Mouse (Mus musculus) neural tube, embryonic 13.5 days (tissue): Measurements from ENCODE around the gene Zcchc2. TPM values are rescaled to one million over a fixed set of nuclear protein-coding genes. Genes with fewer than 3 reads are reported as not detected.

ENCODE experiments used
- ATAC-seq: fragments of 200-750 bp; cut with Nextera tagmentation; 2 replicates; pipeline ENCODE4 v1.8.0; 2017; ENCODE audit warnings: low read depth, mild to moderate bottlenecking, moderate TSS enrichment, moderate library complexity
- H3K27ac ChIP-seq: fragments of 300-500 bp; sonication (generic); replicated peaks from 2 replicates; pipeline ENCODE4 v1.5.1; 2015; ENCODE audit warnings: moderate library complexity, mild to moderate bottlenecking, inconsistent platforms
- H3K27me3 ChIP-seq: fragments of 300-500 bp; sonication (generic); 2 replicates; pipeline ENCODE4 v1.6.1; 2015; ENCODE audit warnings: mild to moderate bottlenecking, inconsistent platforms
- H3K36me3 ChIP-seq: fragments of 300-500 bp; sonication (generic); 2 replicates; pipeline ENCODE4 v1.6.1; 2015; ENCODE audit warnings: mild to moderate bottlenecking, inconsistent platforms
- H3K4me1 ChIP-seq: fragments of 300-500 bp; sonication (generic); replicated peaks from 2 replicates; pipeline ENCODE4 v1.6.1; 2015; ENCODE audit warnings: inconsistent platforms
- H3K4me2 ChIP-seq: fragments of 300-500 bp; sonication (generic); 2 replicates; pipeline ENCODE4 v1.6.1; 2015; ENCODE audit warnings: inconsistent platforms, mild to moderate bottlenecking, moderate library complexity
- H3K4me3 ChIP-seq: fragments of 300-500 bp; sonication (generic); 2 replicates; pipeline ENCODE4 v1.5.1; 2015; ENCODE audit warnings: mild to moderate bottlenecking, inconsistent platforms
- H3K9ac ChIP-seq: fragments of 300-500 bp; sonication (generic); 2 replicates; pipeline ENCODE4 v1.6.1; 2015; ENCODE audit warnings: moderate library complexity, mild to moderate bottlenecking, inconsistent platforms
- H3K9me3 ChIP-seq: fragments of 300-500 bp; sonication (generic); 2 replicates; pipeline ENCODE4 v1.6.1; 2016; ENCODE audit warnings: inconsistent platforms
- WGBS: fragments of 180-500 bp; shearing (Covaris S2); methylation state at CpG from one replicate; pipeline ENCODE4 v1.1.7; 2015; 5-methylcytosine and 5-hydroxymethylcytosine counted together
- polyA plus RNA-seq: library from polyadenylated mRNA; unstranded; fragments of >200 nt; fragmentation: Nextera tagmentation; extraction: Ambion mirVana; gene quantifications from 2 replicates; pipeline ENCODE4 v1.2.1, GENCODE M21; 2015

Gene Zcchc2
- polyA plus RNA-seq, 1 experiment from 2014 or later = 1.7 TPM

- Histone ChIP-seq H3K36me3 (no peaks in the 10 kb centered on the region), H3K4me3 (no peak overlapping the region), H3K4me2 (no peak overlapping the region), H3K9me3 (no peaks in the 10 kb centered on the region), H3K9ac (no peak overlapping the region), H3K27me3 (no peaks in the 10 kb centered on the region), H3K27ac (no peak overlapping the region), H3K4me1 (no peaks in the 10 kb centered on the region)
- no peak for ATAC-seq
- WGBS = 89% methylated on average over 5 of the region's 5 CpGs
Measured at GRCm38 (mm10) chr1:105965189-105965588, 25.0 kb upstream of the Zcchc2 start.

- WGBS = 72% methylated on average over 10 of the region's 10 CpGs
- Histone ChIP-seq H3K36me3 (no peaks in the 10 kb centered on the region), H3K4me3 (no peak overlapping the region), H3K9me3 (no peaks in the 10 kb centered on the region), H3K4me1 (no peaks in the 10 kb centered on the region), H3K4me2 (no peak overlapping the region), H3K9ac (no peak overlapping the region), H3K27me3 (no peaks in the 10 kb centered on the region), H3K27ac (no peak overlapping the region)
- no peak for ATAC-seq
Measured at GRCm38 (mm10) chr1:105971490-105972170, 18.6 kb upstream of the Zcchc2 start.

DNA sequence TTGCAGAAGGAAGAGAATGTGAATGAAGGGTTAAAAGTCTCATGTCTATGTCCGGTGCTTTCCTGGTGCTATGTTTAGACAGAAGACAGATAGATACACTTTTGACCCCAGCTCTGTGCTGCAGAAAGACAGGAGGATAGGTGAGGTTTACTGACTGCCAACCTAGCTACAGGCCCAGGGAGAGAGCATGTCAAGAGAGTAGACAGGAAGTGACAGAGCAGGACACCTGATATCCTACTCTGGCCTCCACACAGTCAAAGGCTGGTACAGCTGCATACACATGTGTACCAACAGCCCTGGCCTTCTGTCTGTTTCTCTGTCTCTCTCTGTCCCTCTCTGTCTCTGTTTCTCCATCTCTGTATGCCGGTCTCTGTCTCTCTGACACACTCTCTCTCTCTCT, 16.2 kb upstream of the Zcchc2 start:
- 79% methylated on average over 2 of the region's 2 CpGs for WGBS
- H3K9ac ChIP-seq = no peak overlapping the region
- no peak overlapping the region for H3K27ac ChIP-seq
- no peaks in the 10 kb centered on the region for H3K36me3 ChIP-seq
- H3K27me3 ChIP-seq = no peaks in the 10 kb centered on the region
- H3K9me3 ChIP-seq = no peaks in the 10 kb centered on the region
- no peak overlapping the region for H3K4me2 ChIP-seq
- ATAC-seq = no peak
- no peak overlapping the region for H3K4me3 ChIP-seq
- no peaks in the 10 kb centered on the region for H3K4me1 ChIP-seq

GRCm38 (mm10) chr1:105977446-105978094, 12.6 kb upstream of the Zcchc2 start:
- H3K4me1 ChIP-seq = no peaks in the 10 kb centered on the region
- no peak overlapping the region for H3K27ac ChIP-seq
- 75% methylated on average over 7 of the region's 7 CpGs for WGBS
- no peaks in the 10 kb centered on the region for H3K27me3 ChIP-seq
- no peak overlapping the region for H3K4me3 ChIP-seq
- H3K4me2 ChIP-seq = no peak overlapping the region
- no peaks in the 10 kb centered on the region for H3K9me3 ChIP-seq
- no peak overlapping the region for H3K9ac ChIP-seq
- no peak for ATAC-seq
- no peaks in the 10 kb centered on the region for H3K36me3 ChIP-seq

DNA sequence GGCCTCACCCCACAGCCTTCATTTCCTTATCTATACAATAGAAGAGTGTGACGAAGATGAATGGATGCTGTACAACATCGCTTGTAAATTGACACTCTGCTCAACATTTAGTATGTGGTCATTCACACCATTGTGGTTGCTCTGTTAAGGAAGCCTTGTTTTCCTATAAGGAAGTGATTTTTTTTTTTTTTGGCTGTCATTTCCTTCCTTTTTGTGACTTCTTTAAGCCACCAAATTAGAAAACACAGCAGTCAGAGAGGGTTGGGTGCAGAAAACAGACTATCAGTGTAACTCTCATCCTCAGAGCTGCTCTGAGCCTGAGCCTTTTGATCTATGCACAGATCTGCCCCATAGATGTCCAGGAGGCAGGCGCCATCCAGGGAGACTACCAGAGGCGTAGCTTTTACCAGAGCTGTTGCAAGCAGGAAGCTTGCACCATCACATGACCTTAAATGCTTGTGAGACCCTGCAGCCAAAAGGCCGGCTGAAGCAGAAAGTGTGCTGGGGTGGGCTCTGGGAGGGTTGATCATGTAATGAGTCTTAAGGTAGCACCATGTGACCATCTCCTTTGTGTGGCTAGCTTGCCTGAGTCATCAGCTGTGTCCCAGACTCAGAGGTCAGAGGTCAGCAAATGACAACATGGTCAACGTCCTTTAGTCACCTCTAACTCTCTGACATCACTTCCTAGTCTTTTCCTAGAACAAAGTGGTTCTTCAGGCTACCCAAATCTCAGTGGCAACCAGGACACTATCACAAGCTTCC, 9.2 kb upstream of the Zcchc2 start:
- 60% methylated on average over 6 of the region's 6 CpGs for WGBS
- Histone ChIP-seq H3K4me2 (no peak overlapping the region), H3K27ac (no peak overlapping the region), H3K36me3 (no peaks in the 10 kb centered on the region), H3K4me3 (no peak overlapping the region), H3K9me3 (no peaks in the 10 kb centered on the region), H3K4me1 (no peaks in the 10 kb centered on the region), H3K9ac (no peak overlapping the region), H3K27me3 (no peaks in the 10 kb centered on the region)
- no peak for ATAC-seq

DNA sequence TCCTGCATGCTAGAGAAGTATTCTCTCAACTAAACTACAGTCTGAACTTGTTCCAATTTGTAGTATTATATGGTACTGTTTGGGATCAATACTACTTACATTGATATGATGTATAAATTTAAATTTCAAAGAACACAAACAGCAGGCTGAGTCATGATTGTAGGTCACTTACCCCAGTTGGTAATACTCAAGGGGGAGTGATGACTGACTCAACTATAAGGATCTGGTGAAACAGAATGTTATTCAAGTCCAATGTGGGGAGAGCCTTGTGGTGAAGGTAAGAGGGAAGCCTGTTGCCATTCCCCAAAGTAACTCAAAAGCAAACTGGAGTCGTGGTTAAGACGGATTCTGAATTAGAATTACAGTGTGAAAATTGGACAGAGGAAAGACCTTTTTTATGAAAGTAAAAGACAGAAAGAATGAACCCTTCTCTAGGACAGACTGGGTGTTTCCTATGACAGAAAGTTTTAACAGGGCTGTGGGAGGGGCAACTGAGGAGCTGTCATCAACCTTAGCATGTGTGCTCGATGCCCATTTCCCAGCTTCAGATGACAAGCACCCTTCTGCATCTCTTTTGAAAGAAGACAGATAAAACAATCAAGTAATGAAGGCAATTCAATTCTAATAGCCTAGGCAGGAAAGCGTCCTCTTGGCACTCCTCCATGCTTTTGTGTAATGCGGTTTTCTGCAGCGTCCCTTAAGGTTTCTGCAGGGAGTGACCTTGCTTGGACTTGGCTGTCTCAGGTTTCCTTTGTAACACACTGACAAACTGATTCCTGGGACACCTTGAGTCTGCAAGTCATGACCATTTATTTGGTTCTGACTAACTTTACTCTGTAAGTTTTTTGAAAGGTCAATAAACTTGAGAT, 7.5 kb upstream of the Zcchc2 start:
- 68% methylated on average over 6 of the region's 6 CpGs for WGBS
- no peak overlapping the region for H3K27ac ChIP-seq

GRCm38 (mm10) chr1:105984172-105984571, 6.0 kb upstream of the Zcchc2 start:
- ATAC-seq = no peak
- H3K4me2 ChIP-seq = no peak overlapping the region
- no peak overlapping the region for H3K4me3 ChIP-seq
- no peaks in the 10 kb centered on the region for H3K36me3 ChIP-seq
- 95% methylated on average over 3 of the region's 3 CpGs for WGBS
- H3K4me1 ChIP-seq = no peaks in the 10 kb centered on the region
- H3K9ac ChIP-seq = no peak overlapping the region
- H3K9me3 ChIP-seq = no peaks in the 10 kb centered on the region
- no peak overlapping the region for H3K27ac ChIP-seq
- no peaks in the 10 kb centered on the region; the same call in 1 of the 2 replicates for H3K27me3 ChIP-seq

More for the DNA sequence above, 7.5 kb upstream of the Zcchc2 start:
- Histone ChIP-seq H3K27me3 (no peaks in the 10 kb centered on the region; the same call in 1 of the 2 replicates), H3K36me3 (no peaks in the 10 kb centered on the region), H3K9ac (no peak overlapping the region), H3K4me1 (no peaks in the 10 kb centered on the region), H3K9me3 (no peaks in the 10 kb centered on the region), H3K4me2 (no peak overlapping the region), H3K4me3 (no peak overlapping the region)
- no peak for ATAC-seq

DNA sequence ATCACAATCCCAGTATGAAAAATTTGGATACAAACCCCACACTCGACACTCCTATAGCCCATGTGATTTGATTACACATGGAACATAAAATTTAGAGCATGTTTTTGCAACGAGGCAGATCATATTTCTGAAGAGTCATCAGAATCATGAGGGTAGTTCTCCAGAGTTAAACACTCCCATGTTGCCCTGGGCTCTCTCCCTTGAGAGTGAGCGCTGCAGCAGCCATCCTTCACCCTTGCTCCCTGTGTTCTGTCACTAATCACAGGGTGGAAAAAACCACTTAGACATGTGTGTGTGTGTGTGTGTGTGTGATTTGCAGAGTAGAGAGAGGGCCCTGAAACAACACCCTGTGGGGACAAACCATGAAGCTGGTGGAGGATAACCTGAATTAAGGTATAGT, 2.0 kb upstream of the Zcchc2 start:
- H3K36me3 ChIP-seq = no peaks in the 10 kb centered on the region
- peaks cover 18% of the 10 kb centered on the region for H3K4me1 ChIP-seq
- no peak for ATAC-seq
- 59% methylated on average over 3 of the region's 3 CpGs for WGBS
- no peaks in the 10 kb centered on the region for H3K9me3 ChIP-seq
- H3K9ac ChIP-seq = no peak overlapping the region
- H3K27me3 ChIP-seq = peaks cover 3% of the 10 kb centered on the region
- no peak overlapping the region for H3K27ac ChIP-seq
- H3K4me3 ChIP-seq = no peak overlapping the region
- no peak overlapping the region for H3K4me2 ChIP-seq

DNA sequence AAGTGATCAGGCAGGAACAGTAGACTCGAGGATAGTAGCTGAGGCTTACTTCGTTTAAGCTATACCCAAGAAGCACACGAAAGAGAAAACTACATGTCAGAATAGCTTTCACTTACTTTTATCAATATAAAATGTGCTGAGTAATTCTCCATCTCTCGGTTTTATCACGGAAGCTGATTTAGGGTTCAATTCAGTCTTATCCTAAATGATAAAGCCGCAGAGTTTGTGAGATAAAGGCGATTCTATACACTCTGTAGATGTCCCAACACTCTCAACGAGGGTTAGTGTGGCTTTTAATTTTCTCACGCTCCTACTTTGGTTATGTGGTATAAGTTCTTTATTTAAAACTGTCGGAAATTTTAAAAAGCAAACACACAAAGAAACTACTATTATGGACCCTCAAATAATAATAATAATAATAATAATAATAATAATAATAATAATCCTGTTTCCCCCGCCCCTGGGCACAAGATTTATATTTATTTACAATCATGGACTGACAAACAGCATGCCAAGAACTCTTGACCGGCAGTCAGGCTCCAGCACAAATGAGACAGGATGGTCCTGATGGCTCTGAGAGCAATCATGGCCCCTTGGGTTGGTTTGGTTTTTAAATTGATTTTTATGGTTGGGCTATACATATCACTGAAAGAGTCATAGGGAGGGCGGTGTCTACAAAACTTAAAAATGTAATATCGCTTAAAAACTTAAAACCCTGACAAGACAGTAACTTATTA, 1.1 kb upstream of the Zcchc2 start:
- ATAC-seq = no peak
- 74% methylated on average over 14 of the region's 14 CpGs for WGBS
- Histone ChIP-seq H3K9me3 (no peaks in the 10 kb centered on the region), H3K4me3 (peak overlapping the region; percentile 85; the same call in 1 of the 2 replicates), H3K27ac (no peak overlapping the region), H3K4me1 (peaks cover 22% of the 10 kb centered on the region), H3K36me3 (no peaks in the 10 kb centered on the region), H3K9ac (no peak overlapping the region), H3K27me3 (peaks cover 3% of the 10 kb centered on the region), H3K4me2 (peak overlapping the region; percentile 100)

DNA sequence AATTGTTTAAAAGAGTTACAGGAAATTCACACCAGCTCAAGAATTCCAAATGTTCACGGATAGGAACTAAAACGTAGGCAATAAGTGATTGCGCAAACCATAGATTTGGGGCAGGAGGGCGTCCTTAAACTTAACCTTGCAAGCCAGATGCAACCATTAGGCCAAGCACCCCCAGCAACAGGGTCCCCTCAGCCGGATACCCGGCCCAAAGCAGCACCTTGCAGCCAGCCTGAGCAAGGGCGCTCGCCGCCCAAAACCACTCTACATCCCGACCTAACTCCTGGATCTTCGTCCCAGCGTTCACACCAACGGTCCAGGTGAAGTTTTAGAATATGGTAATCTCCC, 594 bp upstream of the Zcchc2 start:
- peak; percentile 12 for ATAC-seq
- Histone ChIP-seq H3K4me2 (peak overlapping the region; percentile 100), H3K27ac (no peak overlapping the region), H3K27me3 (peaks cover 3% of the 10 kb centered on the region), H3K36me3 (no peaks in the 10 kb centered on the region), H3K9me3 (no peaks in the 10 kb centered on the region), H3K9ac (peak overlapping the region; percentile 62), H3K4me1 (peaks cover 28% of the 10 kb centered on the region), H3K4me3 (peak overlapping the region; percentile 85)
- 2% methylated on average over 13 of the region's 13 CpGs for WGBS
